Mouse (Mus musculus): Measurements from ENCODE around the gene Fxyd5. TPM values are rescaled to one million over a fixed set of nuclear protein-coding genes. Genes with fewer than 3 reads are reported as not detected.
A peak's percentile ranks its signal among the peaks of the same experiment; 100 is the strongest.

The Fxyd5 gene
- polyA plus RNA-seq (2017; shearing (Covaris generic)) = 1,000 to 10,000 TPM; 1,918 to 1,991 TPM

DNA sequence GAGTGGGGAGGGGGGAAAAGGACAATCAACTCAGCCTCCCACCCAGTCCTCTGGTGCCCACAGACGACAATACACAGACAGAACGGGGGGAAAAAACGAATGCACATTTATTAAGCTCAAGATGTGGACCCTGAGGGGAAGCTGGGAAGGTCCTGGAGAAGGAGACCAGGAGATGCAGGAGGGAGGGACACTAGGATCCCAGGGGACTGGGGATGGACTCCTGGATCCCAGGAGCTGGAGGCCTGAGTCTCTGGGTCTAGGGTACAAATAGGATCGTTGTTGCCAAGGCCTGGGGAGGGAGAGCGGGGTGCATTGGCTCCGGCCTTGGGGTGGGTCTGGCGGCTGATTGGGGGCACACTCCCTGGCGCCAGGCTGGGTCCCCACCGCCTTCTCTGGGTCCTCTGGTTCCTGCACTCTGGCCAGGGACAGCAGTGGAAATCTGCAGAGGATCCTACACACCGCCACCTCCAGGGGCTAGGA, at the start of gene Fxyd5:
Fxyd5 (minus strand) TSS at position 51 of the 480 bp plus-strand sequence.
- no peak for ATAC-seq

DNA sequence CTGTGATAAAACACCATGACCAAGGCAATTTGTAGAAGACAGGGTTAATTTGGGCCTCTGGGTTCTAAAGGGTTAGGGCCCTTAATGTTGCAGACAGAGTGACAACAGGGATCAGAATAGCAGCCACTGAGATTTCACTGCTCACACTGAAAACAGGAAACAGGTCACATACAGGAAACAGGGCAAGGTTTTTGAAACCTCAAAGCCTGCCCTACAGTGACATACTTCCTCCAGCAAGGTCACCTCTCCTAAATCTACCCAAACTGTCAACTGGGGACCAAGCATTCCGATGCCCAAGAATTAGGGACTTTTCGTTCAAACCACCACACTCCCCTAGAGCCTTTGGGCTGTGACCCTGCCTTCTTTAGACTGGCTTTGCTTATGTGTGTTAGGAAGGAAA, 47.4 kb upstream of the Fxyd5 start:
- ATAC-seq = peak; percentile 95

DNA sequence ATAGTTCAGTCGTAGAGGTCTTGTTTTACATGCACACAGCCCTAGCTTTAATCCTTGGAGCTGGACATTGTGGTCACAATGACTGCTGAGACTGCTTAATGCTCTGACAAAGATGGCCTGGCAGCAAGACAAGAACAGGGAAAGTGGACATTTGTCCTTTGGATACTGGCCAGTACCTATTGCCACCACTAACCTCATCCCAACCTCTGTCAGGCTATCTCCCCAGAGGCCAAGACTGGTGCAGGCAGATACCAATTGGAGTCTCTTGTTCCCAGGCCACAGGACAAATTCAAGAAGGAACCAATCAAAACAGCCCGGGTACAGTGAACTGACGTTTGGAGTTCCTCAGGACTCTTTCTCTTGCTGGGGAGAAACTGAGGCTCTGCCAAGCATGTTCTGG, 45.9 kb upstream of the Fxyd5 start:
- no peak for ATAC-seq

DNA sequence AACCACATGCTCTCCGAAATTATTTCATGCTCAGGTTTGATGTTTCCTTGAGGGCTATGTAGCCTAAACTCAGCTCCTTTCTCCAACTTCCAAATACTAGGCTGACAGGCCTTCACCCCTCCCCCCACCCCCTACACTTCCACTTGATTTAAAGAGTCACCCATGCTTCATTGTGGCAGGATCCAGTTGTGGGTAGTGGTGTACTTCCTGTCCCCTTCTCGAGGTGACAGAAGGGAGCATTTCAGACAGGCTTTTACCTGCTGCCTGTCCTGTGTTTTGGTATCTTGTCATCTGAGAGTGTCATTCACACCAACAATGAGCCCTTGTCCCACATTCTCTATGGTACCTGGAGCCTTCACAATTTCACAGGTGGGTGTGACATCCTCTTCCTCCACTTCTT, 45.0 kb upstream of the Fxyd5 start:
- ATAC-seq = peak; percentile 57

DNA sequence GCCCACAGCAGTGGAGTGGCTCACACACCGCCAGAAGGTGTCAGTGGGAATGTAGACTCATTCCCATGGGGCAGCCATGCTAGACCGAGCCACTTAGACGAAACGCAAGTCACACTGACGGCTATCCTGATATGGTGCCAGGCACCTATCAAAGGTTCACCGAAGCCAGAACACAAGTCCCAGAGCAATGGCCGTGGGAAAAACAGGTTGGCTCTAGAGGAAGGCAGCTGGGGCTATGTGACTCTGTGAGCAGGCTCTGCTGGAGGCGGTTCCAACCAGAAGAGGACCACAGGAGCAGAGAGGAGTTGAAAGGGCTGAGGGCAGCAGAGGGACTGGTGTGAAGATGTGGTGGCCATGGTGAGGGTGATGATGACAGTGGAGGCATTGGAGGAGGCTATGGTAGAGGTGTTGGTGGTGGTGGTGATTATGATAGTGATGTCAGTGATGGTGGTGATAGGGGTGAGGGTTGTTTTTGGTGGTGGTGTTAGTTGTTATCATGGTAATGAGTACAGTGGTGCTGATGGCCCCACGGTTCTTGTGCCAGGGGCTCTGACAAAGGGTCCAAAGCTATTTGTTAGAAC, 44.0 kb upstream of the Fxyd5 start:
- no peak for ATAC-seq

DNA sequence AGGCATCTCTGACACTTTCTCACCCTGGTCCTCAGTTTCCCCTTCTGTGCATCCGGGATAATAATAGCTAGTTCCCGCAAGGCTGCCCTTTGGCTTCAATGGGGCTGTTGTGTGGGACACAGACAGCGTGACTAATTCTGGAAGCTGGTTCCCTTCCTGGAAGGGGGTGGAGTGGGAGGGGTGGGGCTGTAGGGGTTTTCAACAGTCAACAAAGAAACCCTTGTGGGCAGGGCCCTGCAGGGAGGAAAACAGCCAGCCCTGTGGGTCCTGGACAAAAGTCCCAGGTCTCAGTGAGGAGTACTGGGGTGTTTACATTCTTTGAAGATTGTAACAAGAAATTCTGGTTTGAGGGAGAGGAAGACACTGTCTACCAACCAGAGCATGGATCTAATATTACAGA, 42.9 kb upstream of the Fxyd5 start:
- ATAC-seq = no peak

DNA sequence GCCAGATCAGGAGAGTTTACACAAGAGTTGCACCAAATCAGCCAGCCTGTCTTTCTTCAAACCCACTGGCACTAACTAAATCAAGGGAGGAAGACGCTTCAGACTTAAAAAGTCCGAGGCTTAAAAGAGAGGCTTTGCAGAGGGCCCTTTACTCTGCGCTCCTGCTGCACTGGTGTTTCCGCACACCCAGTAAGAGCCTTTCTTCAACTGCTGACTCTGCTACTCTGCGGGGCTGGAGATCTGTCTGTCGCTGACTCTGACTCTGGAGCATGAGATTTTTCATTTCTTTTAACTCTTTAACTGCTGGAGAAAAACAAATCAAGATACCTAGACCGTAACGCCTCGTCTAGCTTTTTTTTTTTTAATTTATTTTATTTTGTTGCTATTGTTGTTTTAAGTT, 41.9 kb upstream of the Fxyd5 start:
- ATAC-seq = peak; percentile 32

DNA sequence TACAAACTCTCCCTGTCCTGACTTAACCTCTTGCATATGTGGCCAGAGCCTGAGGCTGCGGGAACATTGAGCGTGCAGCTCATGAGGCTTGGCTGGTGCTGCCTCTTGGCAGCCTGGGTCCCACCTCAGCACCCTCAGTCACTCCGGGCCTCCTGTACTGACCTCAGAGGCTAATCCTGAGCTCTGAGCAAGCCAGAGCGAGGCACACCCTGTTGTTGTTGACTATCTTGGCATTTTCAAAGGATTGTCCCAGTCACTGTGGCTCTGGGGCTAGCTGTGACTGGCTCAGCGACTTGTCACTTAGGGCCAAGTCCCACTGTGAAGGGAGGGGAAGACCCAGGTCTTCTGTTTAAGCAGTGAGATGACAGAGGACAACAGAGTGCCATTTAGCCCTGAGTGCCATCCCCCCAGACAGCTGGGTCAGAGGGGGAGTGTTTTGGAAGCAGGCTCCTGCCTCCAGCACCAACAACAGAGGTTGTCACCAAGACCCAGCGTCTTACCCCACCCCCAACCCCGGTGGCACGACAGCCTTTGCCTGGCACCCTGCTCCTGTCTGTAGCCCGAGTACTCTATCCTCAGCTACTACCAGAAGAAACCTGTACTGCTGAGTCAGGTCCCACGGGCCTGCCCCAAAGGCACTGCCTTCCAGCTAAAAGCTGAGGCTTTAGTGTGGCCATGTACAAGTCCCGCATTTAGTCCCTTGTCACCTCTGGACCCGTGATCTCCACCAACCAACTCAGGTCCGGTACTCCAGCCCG, 40.7 kb upstream of the Fxyd5 start:
- no peak for ATAC-seq

DNA sequence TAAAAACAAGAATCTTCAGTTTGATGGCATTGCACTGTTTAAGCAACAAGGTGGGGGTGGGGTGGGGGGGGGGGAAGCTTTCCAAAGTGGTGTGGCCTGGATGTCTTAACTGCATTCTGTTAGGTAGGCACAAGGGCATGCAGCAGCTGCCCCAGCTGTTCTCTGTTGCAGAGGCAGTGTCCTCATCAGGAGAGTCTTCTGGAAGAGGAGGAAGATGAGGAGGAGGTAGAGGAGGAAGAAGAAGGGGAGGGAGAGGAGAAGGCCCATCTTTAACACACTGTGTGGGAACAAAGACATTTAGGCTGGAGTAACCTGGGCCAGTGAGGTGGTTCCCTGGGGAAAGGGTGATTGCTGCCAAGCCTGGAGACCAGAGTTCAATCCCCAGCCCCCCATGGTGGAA, 39.8 kb upstream of the Fxyd5 start:
- no peak for ATAC-seq

DNA sequence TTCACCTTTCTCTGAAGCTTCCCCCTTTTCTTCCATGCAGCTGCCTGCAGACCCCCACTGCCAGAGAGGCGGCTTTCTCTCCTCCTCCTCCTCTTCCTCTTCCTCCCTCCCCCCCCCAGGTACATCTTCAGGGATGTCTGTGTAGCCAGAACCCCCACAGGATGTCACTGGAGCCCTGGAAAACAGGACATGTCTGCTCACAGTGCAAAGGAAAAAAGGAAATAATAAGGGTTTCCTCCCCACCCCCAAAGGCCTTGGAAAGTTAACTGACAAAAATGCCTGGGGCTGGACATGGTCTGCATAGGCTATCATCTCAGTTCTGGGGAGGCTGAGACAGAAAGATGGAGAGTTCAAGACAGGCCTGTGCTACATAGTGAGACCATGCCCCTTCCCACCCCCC, 38.8 kb upstream of the Fxyd5 start:
- ATAC-seq = no peak

DNA sequence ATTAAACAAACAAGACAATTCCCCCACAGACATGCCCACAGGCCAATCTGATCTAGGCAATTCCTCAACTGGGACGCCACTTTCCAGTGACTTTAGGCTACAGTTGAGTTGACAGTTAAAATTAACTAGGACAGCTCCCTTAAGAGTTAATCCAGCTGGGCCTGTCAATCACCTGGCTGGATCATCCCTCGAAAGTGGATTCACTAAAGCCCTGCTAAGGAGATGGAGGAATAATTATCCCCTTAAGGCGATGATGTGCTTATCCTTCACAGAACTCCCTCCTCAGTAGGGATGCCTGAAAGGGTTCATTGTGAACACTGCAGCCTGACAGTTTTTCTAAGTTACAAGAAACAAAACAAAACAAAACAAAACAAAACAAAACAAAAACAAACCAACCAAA, 38.3 kb upstream of the Fxyd5 start:
- ATAC-seq = no peak

DNA sequence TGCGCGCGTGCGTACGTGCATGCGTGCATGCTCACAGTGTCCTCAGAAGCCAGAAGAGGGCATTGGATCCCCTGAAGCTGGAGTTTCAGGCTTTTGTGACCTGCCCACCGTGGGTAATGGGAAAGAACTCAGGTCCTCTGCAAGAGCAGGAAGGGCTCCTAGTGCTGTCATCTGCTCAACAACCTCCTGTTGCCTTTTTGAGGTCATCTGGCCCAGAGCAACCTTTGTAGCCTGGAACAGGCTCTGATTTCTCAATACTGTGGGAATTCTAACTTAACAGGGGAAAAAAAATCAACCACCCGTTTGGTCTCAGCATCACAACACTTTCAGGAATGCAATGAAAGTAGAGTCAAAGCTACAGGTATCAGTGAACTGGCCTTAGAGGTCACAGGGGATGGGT, 37.4 kb upstream of the Fxyd5 start:
- ATAC-seq = no peak

DNA sequence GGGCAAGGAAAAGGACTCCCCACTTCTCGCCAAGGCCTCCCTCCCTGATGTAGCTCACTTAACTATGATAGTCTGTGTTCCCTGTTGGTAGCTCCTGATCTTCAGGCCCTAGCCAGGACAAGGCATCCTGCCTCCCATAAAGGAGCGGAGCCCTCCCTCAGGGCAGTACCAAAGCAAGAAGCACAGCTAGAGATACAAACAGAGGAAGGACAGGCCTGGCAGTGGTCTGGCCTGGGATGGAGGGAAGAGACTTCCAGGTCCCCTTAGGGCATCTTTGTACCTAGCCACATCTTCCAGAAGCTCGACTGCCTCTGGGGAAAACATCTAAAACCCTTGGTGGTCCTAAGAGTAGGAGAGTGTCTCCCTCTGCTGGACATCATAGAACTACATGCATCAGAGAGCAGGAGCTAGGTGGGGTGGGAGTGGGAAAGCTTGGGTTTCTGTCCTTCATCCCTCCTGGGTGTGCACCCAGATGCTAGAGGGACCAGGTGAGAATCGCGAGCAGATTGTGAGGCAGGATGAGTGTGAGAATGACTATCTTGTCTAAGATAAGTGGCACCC, 35.7 kb upstream of the Fxyd5 start:
- ATAC-seq = peak; percentile 56

DNA sequence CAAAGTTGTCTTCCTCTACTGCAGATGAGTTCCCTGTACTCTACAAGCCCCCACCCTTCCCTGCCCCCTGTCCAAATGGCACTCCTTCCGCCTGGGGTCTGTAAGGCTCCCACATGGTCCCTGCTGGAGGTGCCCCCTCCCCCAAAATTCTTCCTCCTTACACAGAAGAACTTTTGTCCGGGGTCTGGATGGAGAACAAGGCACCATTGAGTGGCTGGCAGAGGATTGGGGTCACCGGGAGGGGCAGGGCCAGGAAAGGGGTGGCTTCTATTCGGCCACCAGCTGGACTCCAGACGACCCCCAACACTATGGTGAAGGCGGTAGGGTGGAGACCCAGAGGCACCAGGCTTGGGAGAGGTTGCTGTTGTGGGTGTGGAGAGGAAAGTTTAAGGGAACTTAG, 35.2 kb upstream of the Fxyd5 start:
- no peak for ATAC-seq

DNA sequence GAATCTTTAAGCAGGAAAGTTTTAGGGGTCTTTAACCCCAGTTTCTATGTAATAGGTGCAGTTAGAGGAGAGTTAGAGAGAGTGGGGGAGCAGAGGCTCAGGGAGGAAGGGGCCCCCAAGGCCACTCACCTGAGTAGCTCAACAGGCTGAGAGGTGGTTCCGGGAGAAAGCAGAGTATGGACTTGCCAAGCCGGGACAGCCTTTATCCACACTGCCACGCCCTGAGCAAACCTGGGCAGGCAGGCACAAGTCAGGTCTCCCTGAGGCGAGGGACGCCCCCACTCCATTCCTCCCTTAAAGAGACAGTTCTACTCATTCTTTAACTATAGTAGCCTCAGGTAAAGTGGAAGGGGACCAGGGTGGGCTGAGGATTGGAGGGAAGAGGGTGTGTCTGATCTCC, 34.2 kb upstream of the Fxyd5 start, which contains the start of gene Fxyd3:
Fxyd3 (minus strand) TSS at position 213 of the 400 bp plus-strand sequence.
- ATAC-seq = no peak

DNA sequence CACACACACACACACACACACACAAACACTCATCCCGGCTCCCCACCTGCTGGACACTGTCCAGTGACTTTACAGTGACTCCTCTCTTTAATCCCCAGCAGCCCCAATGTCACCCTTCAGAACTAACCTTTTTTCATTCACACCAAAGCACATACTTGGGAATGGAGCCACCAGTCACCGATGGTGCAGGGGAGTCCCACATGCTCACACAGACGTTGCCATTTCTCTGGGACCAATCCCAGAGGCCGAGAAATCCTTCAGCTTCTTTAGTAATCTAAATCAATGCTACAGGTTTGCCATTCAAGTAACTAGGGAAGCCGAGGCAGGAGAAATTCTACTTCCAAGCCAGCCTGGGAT, 32.4 kb upstream of the Fxyd5 start:
- no peak for ATAC-seq

DNA sequence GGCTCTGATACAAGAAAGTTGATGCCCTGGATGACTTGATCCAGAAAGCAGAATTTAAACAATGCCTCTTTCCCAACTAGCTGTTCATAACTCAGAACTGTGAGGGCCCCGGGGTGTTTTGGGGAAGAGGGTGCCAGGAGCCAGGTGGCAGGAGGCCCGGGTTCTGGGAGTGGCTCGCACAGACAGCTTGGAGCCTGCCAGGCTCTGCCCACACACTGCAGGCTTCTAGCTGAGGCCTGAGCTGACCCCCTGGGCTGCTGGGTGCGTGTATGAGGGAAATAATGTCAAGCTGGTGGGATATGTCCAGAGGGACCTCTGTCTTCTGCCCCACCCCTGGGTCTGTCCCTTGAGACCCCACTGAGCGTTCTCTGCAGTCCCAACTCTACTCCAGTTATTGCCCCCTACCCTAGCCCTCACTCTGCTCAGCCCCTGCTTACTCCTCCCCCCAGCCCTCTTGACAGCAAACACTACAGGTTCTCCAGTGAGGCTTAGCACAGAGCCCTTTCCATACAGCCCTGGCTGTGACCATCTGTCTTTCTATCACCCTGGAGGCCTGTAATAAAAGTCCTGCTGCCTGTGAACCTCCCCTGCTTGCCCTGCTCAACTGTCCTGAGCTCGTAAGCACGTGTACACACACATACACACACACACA, 31.9 kb upstream of the Fxyd5 start:
- ATAC-seq = no peak

DNA sequence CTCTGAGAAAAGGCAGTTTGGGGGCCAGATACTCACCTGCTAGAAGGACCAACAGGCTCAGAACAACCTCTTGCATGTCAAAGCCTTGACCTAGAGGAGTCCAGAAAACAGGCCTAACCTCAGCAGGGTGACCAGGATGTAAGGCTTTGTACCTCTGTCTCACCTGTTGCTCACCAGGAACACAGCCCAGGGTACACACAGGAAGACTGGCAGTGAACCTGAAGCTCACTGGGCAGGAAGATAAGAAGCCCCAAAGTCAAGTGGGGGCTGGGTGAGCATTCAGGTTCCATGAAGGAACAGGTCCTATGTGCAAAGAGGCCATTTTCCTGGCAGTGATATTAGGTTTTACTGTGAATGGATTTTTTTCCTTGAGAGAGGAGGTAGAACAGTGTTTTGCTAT, 31.3 kb upstream of the Fxyd5 start:
- ATAC-seq = no peak

DNA sequence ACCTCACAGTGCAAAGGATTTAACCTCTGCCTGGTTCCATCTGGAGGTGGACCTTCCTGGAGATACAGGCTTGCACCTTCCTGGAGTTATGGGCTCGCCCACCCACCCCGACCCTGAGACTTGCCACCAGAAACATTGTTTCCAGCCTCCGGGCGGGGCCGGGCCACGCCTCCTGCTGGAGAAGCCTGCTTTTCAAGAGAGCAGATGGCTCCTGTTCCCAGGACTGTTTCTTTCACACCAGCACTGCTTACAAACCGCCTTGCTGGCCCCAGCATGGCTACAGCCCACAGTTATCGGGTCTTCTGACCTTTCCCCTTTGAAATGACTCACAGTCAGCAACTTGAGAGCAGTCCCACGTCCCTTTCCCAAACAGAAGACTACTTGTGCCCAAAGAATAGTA, 30.0 kb upstream of the Fxyd5 start:
- no peak for ATAC-seq

DNA sequence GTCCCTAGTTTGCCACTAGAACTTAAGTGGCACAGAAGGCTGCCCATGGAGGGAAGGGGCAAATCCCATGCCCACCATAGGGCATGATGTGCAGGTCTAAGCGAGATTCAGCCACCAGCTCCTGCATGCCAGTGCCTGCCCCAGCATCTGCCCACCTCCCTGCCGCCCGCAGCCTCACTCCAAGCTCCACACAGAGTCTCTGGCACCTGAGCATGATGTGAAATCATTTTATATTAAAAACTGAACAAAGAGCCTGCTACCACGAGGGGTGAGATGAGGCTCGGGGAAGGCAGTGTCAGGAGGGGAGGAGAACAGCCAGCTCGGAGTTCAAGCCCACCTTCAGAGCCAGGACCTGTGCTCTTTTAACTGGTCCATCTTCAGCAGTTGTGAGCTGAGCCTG, 28.0 kb upstream of the Fxyd5 start:
- ATAC-seq = no peak

DNA sequence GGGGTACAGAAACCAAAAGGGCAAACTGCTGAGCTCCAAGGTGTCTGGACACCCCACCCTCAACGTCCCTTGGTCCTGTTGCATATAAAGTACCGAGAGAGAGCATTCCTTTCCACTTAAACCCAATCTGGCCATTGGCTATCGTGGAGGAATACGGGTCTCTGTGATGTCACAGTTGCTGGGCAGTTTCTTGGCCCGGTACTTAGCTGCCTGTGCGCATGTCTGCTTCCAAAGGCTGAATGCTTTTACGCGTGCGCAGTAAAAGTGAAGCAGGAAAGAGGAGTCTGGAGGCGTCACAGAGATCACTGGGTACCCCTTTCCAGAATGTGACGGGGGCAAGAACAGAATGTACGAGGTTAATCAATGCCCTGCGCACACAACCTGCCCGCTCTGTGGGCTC, 27.2 kb upstream of the Fxyd5 start:
- ATAC-seq = no peak

DNA sequence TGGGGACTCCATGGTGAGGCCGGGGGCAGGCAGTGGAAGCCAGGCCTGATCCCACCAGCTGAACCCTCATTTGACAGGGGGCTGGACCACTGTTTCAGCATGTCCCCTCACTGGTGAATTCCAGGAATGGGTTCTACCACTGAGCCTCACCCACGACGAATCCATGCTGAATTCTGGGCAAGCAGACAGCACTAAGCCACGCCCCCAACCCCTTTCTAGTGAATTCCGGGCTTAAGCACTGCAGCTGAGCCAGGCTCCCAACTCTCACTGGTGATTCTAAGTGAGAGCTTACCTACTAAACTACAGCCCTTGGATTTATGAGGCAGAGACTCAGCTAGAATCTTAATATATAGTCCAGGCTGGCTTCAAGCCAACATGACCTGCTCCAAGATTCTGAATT, 25.6 kb upstream of the Fxyd5 start:
- ATAC-seq = no peak

DNA sequence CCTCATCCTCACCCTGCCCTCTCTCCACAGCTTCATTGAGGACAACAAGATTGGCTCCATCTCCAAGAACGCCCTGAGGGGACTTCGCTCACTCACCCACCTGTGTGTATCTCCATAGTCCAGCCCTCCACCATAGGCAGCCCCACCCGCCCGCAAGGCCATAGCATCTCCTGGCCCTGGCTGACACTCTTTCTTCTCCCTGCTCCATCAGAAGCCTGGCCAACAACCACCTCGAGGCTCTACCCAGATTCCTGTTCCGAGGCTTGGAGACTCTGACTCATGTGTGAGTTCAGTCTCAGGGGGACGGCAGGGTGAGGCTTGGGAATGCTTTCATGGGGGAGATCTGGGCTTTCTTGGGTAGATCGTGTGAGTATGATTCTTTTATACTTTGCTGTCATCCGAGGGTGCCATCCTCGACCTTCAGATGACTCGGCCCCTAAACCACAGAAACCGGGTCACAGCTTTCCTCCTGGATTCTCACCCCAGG, 20.8 kb upstream of the Fxyd5 start:
- ATAC-seq = no peak

DNA sequence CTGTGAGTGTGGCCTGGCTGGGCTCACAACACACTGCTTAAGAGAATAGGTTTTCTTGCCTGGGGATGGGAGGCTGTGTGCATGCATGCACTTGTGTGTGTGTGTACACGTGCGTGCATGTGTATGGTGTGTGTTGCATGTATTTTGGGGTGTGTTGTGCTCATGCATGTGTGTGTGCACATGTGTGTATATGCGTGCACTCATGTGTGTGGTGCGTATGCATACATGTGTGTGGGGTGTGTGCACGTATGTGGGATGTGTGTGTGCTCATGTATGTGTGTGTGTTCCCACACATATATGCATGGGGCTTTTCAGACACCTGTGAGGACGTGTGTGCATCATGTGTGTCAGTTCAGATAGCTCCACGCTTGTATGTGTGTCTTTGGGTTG, 18.3 kb upstream of the Fxyd5 start:
- no peak for ATAC-seq

Measured in CD4-positive, CD25-positive, alpha-beta regulatory T cell, adult 4 months (primary cell).